Mouse (Mus musculus): ENCODE measurements around the gene Gm44511.
A peak's percentile ranks its signal among the peaks of the same experiment; 100 is the strongest.
"Not testable (repeated sequence)": the region's sequence is repeated elsewhere in the genome, so short reads cannot be mapped to it uniquely, and the experiment has no call there.

Gene Gm44511

DNA sequence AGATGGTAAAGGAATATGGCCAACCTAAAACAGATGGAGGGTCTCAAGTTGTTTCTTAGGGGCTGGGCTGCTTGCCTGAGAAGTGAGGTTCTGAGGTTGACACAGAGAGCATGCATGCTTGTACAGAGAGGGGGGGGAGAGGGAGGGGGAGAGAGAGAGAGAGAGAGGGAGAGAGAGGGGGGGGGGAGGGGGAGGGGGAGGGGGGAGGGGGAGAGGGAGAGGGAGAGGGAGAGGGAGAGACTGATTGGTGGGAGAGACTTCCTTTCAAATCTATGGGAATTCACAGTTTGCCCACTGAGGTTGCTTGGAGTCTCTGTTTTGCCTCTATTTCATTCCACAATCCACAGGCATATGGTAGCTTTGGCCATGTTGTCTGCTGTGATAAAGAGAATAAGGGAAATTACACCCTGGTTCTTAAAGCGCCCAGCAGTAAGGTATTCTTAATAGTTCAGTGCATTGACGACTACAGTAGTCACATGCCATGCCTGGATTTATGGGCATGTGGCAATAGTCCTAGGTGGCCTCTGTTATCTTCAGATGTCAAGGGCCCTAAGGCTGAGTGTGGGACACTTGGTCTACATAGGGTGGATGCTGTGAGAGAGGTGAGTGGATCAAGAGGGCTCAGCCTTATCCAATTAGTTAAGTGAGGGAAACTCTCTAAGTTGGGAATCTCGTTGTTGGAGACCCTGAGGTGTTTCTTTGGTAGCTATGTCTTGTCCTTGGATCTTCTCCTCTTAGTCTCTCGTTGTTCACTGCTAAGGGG lies 15.4 kb upstream of the Gm44511 start:
- DNase-seq (ENCODE audit: low read depth, low spot score), result no peak

DNA sequence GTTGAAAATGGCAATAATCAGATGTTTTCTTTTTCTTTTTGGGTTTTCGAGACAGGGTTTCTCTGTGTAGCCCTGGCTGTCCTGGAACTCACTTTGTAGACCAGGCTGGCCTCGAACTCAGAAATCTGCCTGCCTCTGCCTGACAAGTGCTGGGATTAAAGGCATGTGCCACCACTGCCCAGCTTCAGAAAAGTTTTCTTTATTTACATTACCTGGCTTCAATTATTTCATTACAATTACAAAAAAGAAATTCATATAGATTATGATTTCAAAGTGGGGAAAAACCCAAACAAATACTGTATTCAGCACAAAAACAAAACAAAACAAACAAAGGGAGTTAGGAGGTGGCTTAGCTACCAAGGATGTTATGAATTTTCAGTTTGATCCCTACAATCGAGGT lies 14.6 kb upstream of the Gm44511 start:
- DNase-seq (ENCODE audit: low read depth, low spot score), result not testable (repeated sequence)

DNA sequence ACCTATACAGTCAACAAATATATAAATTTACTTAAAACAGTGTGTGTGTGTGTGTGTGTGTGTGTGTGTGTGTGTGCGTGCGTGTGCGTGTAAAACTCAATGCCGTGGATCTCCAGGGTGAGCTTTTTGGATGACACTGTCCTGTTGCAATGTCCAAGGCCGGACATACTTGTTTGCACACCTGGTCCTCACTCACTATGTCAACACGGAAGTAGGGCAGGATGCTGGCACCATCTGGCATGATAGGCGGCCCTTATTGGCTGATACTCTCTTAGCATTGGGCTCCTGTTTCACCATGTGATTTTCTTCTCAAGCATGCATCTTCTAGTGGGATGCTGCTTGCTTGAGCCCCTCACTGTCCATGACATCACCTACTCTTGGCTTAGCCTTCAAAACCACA lies 13.8 kb upstream of the Gm44511 start:
- DNase-seq (ENCODE audit: low read depth, low spot score), result peak; percentile 36

DNA sequence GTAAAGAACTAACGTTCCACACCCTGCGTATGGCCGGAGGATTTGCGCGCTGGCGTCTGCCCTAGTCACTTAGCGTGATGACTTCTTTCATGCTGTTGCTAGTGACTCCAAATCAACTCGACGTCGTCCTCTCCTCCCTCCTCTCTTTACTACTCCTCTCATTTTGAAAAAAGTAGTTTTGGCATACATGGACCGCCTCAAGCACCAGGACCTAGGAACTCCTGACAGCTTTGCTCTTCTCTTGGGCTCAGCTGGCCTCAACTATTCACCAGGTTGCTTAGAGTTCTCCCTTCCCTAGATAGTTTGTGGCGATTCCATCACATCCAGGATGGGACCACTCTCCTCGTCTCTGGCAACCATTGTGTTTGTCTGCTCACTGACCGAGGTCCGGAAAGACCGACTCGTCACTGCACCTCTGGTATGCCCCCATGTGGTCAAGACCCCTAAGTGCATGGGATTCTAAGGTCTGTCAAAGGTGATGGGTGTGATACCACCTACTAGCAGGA lies 13.2 kb upstream of the Gm44511 start:
- peak; percentile 94 for DNase-seq (ENCODE audit: low read depth, low spot score)

DNA sequence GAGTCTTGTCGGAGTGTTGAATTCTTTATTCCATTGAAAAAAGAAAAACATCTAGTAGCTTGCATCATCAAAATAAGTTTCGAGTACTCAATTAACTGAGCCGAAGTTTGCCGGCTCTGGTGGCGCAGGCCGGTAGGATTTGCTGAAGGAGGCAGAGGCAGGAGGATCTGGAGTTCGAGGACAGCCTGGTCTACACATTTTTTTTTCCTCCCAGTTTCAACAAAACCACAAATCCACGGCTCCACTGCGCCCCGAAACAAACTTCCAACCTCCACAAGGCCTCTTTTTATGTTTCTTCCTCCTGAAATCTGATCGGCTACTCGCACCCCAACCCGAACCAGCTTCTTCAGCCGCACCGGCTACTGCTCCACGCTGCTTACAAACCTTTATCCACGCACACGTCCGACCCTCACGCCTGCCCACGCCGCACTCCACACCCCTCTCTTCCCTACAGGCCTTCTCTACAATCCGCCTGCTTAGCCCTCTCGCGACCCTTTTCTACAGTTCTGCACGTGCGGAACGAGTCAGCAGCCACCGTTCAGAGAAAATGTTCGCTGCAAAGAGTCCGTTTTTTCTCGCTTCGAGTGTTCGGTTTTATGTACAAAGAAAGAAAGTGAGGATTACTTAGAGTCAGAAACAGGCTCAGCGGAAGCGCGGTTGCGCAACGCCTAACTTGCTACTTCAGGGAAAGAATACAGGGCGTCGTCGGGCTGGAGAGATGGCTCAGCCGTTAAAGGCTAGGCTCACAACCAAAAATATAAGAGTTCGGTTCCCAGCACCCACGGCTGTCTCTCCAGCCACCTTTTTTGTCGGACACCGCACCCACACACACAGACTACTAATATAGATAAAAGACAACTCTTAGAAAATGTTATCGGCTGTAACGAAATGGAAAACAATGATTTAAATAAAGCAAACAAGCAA lies 12.5 kb upstream of the Gm44511 start:
- DNase-seq (ENCODE audit: low read depth, low spot score), result peak; percentile 96

DNA sequence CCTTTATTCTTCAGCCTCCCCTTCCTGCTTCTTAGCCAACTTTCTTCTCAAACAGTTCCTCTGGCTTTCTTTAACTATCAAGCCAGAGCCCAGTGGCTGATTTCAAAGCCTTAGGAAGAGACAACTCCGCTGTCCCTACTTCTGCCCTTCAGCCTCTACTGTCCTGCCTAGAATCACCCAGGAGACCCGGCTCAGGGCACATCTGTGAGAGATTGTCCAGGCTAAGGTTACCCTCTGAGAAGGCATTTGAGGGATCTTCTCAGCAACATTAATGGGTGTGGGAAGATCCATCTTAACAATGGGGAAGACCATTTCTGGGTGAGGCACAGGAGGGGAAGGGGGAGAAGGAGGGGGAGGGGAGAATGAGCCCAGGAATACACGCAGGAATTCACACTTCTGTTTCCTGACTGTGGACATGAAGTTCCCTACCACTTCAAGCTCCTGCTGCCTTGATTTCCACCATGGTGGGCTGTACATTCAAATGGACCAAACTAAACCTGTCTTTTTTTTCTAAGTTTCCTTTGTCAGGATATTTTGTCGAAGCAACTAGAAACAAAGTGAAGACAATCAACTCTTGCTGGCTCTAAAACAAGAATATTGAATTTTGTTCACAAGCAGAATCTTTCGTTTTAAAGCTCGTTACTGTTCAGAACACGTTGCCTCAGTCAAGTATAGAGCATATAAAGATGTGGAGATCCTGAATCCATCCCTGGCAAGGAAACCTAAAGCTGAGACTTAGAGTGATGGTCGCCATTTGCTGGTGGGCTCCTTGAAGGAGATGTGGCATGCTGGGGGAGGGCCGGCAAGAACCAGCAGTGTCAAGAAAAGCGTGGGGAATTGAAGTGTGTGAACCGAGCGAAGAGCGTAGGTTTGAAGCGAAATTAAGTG lies 11.6 kb upstream of the Gm44511 start:
- peak; percentile 43 for DNase-seq (ENCODE audit: low read depth, low spot score)

DNA sequence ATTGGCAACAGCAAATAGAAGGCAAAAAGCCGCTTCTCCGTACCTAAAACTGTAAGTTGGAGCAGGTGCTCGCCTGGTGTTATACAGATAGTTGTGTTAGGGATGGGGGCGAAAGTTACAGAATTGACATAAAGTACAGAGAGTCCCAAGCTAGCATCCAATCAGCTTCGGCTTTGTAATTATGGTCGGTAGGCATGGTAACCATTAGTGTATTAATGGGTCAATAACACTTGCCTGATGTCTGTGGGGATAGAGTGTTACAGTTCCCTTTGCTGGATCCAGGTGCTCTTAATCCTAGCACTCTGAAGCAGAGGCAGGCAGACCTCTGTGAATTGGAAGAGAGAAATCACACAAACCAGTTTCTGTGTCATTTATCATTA lies 10.8 kb upstream of the Gm44511 start:
- DNase-seq (ENCODE audit: low read depth, low spot score), result no peak

DNA sequence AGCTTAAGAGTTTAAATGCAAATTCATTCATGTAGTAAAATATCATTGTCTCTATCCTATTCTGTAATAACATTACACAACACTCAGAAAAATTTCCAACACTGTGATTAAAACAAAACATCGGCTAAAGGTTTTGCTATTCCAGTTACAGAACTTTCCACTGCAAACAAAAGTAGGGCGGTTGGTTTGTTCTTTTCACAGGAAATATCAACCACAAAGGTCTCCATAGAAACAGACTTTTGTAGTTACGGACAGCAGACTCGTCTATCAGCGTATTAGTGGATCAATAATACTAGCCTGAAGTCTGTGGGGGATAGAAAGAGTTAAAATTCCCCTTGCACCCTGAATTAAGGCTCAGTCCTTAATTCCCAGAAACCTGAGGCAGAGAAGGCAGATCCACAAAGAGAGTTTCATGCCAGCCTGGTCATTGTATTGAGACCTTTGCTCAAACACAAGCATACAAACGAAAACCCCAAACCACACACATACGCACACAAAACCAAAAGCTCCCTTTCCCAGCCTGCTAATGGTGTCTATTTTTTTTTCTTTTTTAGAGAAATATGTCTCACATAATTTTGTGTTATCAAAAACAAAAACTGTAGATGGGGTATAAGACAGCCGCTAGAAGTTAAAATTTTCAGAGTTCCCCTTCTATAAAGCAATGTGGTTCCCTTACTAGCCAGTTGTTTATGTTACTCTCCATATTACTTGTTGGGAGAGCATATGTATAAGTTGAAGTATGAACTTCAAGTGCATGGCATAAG lies 10.3 kb upstream of the Gm44511 start:
- no peak for DNase-seq (ENCODE audit: low read depth, low spot score)

DNA sequence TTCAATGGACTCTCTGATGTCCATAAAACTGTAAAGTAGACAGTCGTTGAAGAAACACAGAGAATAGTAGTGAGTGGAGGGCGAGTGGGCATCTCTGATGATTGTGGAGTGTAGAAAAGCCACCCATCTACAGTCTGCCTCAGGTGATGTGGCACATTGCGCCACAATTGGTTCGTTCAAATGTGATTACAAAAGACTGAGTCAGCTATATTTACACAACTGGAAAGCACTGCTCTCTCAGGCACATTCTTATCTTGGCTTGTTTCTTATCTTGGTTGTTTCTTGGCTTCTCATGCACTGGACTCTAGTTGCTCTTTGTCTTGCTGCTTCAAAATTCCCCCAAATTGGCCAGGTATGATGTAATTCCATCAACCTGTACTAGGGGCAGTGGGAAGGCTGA lies 9.5 kb upstream of the Gm44511 start:
- DNase-seq (ENCODE audit: low read depth, low spot score), result no peak

DNA sequence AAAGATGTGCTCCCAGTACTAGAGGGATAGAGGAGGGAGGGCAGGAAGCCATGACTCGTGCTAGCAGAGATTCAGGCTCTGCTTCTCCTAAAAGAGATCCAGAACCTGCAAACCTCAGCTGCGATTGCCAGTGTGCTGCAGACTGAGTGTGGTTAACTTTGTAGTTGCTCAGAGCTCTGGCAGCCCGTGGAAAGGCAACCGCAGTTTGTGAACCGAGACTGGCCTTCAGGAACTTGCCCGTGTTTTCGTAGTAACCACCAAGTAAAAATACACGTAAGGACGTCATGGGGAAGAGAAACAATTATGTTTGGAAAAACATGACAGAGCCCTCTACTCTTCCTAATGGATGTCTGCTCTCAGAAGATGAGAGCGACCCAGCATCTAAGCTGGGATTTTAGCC lies 6.9 kb upstream of the Gm44511 start:
- no peak for DNase-seq (ENCODE audit: low read depth, low spot score)

DNA sequence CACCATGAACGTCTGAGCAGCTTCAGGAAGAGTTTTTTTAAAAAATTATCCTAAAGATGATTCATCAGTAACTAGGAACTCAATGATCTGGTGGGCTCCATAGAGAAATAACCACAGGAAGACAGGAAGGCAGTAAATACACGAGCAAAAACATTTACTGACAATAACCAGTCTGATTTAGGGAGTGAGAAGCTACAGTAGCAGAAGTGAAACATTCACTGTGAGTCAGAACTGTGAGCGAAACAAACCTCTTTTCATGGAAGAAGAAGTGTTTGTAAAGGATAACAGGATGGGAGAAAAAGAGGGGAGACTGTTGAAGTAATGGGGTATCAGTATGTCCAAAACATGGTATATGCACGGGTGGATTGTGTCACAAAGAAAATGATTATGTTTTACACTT lies 3.7 kb upstream of the Gm44511 start:
- no peak for DNase-seq (ENCODE audit: low read depth, low spot score)

DNA sequence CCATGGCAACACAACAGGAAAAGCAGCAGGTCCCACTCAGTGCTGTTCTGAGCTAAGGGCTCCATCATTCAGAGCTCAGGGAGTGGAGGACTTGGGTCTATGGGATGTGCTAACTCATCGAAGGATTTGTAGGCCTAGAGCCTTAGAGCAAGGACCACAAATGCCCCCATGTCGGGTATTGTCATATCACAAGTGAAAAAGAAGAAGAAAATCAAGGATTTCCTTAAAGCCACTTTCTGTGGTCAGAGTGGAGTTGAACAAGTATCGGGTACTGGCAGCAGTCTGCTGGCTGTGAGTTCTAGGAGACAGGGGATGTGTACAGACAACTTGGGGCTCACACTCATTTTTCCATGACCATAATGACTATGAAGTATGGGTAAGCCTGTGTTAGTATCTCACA lies 666 bp upstream of the Gm44511 start:
- no peak for DNase-seq (ENCODE audit: low read depth, low spot score)

DNA sequence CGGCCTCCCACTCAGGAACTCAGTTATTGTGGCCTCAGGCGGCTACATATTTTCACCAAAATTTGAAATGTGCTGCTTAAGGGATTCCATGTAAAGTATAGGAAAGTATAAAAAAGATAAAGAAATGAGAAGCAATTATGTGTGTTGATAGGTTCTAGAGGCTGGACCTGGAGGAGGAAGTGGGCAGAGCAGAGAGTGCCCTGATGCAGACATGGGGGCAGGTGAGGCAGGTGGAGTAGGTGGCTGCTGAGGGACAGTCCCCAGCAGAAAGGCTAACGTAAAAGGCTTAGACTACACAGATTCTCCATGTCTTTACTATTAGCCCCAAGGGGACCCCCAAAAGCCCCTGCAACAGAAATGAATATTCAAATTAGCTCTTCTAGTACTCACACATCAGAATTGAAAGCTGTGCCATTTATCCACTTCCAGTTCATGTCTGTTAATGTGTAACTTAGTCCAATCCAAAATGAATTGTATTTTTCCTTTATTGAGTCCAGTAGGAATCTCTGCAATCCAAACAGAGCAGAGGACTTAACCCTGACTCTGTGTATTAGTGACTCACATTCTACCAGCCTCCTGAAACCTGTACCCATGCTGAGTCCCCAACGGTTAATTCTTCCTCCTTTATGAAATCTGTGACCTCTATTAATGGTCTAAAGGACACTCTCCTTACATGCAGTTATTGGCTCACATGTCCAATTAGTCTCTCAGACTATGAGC lies 7.9 kb downstream of the Gm44511 start:
- DNase-seq (ENCODE audit: low read depth, low spot score), result no peak

DNA sequence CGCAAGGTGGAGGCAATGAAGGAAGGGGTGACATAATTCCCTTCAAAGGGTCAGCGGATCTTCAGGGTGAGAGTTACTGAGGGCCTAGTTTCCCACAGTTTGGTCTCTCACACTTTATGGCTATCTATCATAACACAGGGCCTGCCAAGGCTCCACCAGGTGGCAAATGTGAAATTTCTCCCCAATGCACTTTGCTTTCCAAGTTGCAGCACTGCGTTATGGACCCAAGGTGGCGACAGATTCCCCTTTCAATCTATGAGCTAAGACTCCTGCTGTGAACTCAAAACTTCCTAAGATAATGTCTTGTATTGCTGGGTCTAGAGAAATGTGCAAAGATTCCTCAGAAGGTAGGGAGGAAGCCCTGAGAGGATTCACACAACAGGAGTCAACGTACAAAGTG lies 17.6 kb downstream of the Gm44511 start:
- DNase-seq (ENCODE audit: low read depth, low spot score), result peak; percentile 65

DNA sequence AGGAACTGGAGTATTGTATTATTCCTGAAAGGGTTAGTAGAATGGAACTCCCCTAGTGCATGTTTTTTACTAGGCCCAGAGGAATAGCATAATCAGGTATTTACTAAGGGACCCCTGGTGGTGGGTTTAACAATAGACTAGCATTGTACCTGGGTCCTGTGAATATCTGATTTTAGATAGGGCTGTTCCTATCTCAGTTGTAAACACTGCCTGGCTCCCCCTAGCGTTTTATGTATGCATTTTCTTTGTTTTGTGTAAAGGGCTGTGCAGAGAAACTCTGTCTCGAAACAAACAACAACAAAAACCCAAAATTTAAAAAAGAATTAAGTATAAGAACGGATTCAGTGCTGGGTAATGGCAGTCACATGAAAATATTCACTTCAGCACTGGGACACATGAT lies 19.1 kb downstream of the Gm44511 start:
- DNase-seq (ENCODE audit: low read depth, low spot score), result peak; percentile 59

DNA sequence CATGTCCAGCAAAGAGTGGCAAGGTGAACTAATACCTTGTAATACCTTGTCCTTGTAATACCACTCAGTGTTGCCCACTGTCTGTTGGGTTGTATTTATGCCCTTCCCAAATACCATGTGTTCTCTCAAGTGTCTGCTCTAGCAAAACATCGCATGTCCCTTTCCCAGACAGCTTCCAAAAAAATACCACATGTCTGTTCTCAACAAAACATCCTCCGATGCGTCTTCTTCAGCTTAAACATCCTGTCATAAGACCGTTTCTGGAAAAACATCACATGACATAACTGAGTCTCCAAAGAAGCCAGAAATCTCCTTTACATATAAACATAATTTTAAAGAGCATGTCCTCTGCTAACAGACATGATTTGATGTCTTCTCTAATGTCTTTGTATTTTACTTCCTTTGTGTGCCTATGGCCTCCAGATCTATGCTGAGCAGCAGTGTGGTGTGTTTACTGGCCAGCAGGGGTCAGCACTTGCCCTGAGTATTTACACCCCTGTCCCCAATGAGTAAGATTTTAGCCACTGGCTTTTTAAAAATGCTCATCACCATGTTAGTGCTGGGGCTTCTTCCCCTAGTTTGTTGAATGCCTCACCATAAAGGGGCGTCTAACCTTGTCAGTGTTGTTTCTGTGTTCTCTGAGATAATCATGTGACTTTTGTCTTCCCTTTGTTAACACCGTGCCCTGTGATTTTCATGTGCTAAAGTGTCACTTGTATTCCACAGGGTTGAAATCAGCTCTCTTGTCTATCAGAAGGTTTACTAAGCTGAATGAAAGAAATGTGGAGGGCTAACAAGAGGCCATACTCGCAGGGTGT lies 21.1 kb downstream of the Gm44511 start:
- DNase-seq (ENCODE audit: low read depth, low spot score), result peak; percentile 67

DNA sequence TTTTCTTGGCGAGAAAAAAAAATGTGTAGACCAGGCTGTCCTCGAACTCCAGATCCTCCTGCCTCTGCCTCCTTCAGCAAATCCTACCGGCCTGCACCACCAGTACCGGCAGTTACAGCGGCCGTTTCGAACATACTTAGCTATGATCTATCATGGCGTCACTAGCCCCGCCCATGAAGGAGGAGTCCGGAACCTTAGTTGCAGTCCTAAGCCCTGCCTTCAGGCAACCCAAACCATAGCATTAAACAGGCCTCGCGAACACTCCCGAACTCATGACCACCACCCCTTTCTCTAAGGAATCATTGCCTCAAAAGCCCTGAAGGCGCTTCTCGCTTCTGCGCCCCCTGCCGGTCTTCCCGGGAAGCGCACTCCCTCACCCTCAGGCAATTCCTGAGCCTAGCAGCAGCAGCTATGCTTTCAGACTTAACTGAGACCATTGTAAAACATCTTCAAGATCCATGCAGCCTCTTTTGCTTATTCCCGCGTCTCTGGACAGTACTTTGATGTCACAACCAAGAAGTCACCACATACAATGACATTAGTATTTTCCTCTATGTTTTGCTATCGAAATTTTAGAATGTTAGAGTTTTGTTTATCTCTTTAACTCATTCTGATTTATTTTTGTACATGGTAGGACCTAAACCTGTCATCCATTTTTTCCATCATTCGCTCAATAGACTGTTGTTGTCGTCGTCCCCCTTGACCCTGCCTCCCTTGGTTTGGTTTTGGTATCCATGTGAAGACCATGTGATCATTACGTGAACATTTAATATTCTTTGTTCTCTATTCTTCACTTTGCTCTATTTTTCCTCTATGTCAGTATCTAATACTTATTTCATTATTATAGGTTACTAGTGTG lies 22.9 kb downstream of the Gm44511 start:
- peak; percentile 98 for DNase-seq (ENCODE audit: low read depth, low spot score)

DNA sequence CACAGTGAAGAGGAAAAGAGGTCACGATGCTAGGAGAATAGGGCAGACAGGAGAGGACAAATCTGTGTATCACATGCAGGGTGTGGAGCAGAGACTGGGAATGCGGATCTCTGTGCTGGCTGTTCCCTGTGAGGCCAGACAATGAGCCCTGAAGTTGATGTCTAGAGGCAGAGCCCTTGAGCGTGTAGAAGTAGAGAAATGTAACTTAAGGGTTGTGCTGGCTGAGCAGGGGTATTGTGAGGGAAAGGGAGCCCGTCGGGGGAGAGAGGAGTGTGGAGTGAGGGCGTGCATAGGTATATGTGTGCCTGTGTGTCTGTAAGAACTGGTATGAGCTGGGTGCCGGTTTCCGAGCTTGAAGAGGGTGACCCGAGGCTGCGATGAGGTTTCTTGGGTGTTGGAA lies 23.6 kb downstream of the Gm44511 start:
- no peak for DNase-seq (ENCODE audit: low read depth, low spot score)

Data from 3T3-L1 (cell line).